Mouse (Mus musculus) forebrain, embryonic 16.5 days (tissue): ENCODE measurements around the gene Dusp22. TPM values are rescaled to one million over a fixed set of nuclear protein-coding genes. Genes with fewer than 3 reads are reported as not detected.

ENCODE experiments used
- ATAC-seq: fragments of 200-750 bp; cut with Nextera tagmentation; 2 replicates; pipeline ENCODE4 v1.8.0; 2017; ENCODE audit warnings: mild to moderate bottlenecking, moderate library complexity
- H3K27ac ChIP-seq: fragments of 300-500 bp; sonication (generic); 2 replicates; pipeline ENCODE4 v1.5.1; 2014; ENCODE audit warnings: low read length, control low read depth
- H3K27me3 ChIP-seq: fragments of 300-500 bp; sonication (generic); replicated peaks from 2 replicates; pipeline ENCODE4 v1.6.1; 2014; ENCODE audit warnings: low read length; ENCODE audit not compliant: control insufficient read depth, insufficient read depth
- H3K36me3 ChIP-seq: fragments of 300-500 bp; sonication (generic); 2 replicates; pipeline ENCODE4 v1.6.1; 2014; ENCODE audit not compliant: control insufficient read depth, insufficient read depth
- H3K4me1 ChIP-seq: fragments of 300-500 bp; sonication (generic); replicated peaks from 2 replicates; pipeline ENCODE4 v1.6.1; 2014; ENCODE audit warnings: low read length; ENCODE audit not compliant: control insufficient read depth, insufficient read depth
- H3K4me2 ChIP-seq: fragments of 300-500 bp; sonication (generic); 2 replicates; pipeline ENCODE4 v1.6.1; 2014; ENCODE audit warnings: mild to moderate bottlenecking, low read length, control low read depth
- H3K4me3 ChIP-seq: fragments of 300-500 bp; sonication (generic); replicated peaks from 2 replicates; pipeline ENCODE4 v1.5.1; 2014; ENCODE audit warnings: mild to moderate bottlenecking, low read length, control low read depth
- H3K9ac ChIP-seq: fragments of 300-500 bp; sonication (generic); replicated peaks from 2 replicates; pipeline ENCODE4 v1.6.1; 2014; ENCODE audit warnings: low read depth, low read length, control low read depth
- H3K9me3 ChIP-seq: fragments of 300-500 bp; sonication (generic); 2 replicates; pipeline ENCODE4 v1.6.1; 2016; ENCODE audit warnings: low read length; ENCODE audit not compliant: control insufficient read depth
- WGBS: fragments of 180-500 bp; shearing (Covaris S2); extraction: QIAGEN DNeasy Blood & Tissue Kit; methylation state at CpG from one replicate; pipeline ENCODE4 v1.1.7; 2014; 5-methylcytosine and 5-hydroxymethylcytosine counted together
- polyA plus RNA-seq: library from polyadenylated mRNA; unstranded; fragments of >200 nt; fragmentation: Nextera tagmentation; extraction: Ambion mirVana; gene quantifications from 2 replicates; pipeline ENCODE4 v1.2.1, GENCODE M21; 2015

The Dusp22 gene
- polyA plus RNA-seq, 1 experiment from 2014 or later, result 15.9 TPM

DNA sequence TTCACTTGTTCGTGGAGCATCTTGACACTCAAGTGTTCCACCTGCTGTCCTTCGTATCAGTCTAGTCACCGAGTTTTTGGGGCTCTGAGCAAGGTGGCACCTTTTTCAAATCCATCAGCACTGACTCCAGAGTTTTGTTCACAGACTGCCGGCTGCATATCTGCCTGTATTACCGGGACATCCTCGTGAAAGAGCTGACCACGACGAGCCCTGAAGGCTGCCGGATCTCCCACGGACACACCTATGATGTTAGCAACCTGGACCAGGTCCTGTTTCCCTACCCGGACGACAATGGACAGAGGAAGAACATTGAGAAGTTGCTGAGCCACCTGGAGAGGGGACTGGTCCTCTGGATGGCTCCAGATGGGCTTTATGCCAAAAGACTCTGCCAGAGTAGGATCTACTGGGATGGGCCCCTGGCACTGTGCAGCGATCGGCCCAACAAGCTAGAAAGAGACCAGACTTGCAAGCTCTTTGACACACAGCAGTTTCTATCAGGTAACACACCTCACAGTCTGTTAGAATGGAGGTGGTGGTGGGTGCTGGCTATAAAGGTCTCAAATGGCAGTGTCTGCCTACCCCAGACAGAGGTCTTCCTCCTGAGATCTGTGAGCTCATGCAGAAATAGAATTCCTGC lies 97.6 kb downstream of the Dusp22 start:
- 90% methylated on average over 14 of the region's 14 CpGs for WGBS

GRCm38 (mm10) chr13:30758789-30759381 lies 99.1 kb downstream of the Dusp22 start:
- H3K4me1 ChIP-seq, result no peaks in the 10 kb centered on the region
- WGBS, result 64% methylated on average over 11 of the region's 11 CpGs
- no peak overlapping the region for H3K4me3 ChIP-seq
- no peak overlapping the region for H3K9ac ChIP-seq
- H3K4me2 ChIP-seq, result no peak overlapping the region
- no peaks in the 10 kb centered on the region; the same call in 1 of the 2 replicates for H3K27me3 ChIP-seq
- ATAC-seq, result no peak
- no peak overlapping the region for H3K27ac ChIP-seq
- H3K9me3 ChIP-seq, result no peaks in the 10 kb centered on the region
- H3K36me3 ChIP-seq, result no peaks in the 10 kb centered on the region

More for the DNA sequence above, 97.6 kb downstream of the Dusp22 start:
- no peak for ATAC-seq
- Histone ChIP-seq H3K9ac (no peak overlapping the region), H3K4me2 (no peak overlapping the region), H3K4me3 (no peak overlapping the region), H3K4me1 (no peaks in the 10 kb centered on the region), H3K9me3 (no peaks in the 10 kb centered on the region), H3K27ac (no peak overlapping the region), H3K27me3 (peaks cover 5% of the 10 kb centered on the region; the same call in 1 of the 2 replicates), H3K36me3 (no peaks in the 10 kb centered on the region)

- no peak overlapping the region for H3K9ac ChIP-seq
- 69% methylated on average over 3 of the region's 3 CpGs for WGBS
- no peaks in the 10 kb centered on the region for H3K9me3 ChIP-seq
- no peak overlapping the region for H3K27ac ChIP-seq
- no peak overlapping the region for H3K4me3 ChIP-seq
- ATAC-seq, result no peak
- no peaks in the 10 kb centered on the region; the same call in 1 of the 2 replicates for H3K27me3 ChIP-seq
- no peaks in the 10 kb centered on the region for H3K36me3 ChIP-seq
- H3K4me2 ChIP-seq, result no peak overlapping the region
- H3K4me1 ChIP-seq, result no peaks in the 10 kb centered on the region
These were observed 100.7 kb downstream of the Dusp22 start for GRCm38 (mm10) chr13:30760374-30761090.

Other genes starting within 250 kb of the Dusp22 start
- gene Uqcrfs1, start 114.6 kb upstream of the Dusp22 start, polyA plus RNA-seq, result 227 and 233 TPM in 2 replicates
- gene Irf4, start 89.2 kb downstream of the Dusp22 start, polyA plus RNA-seq, result 0.06 and 0.11 TPM in 2 replicates